Mouse (Mus musculus): ENCODE measurements around the gene Olfr1342. TPM values are rescaled to one million over a fixed set of nuclear protein-coding genes. Genes with fewer than 3 reads are reported as not detected.
A peak's percentile ranks its signal among the peaks of the same experiment; 100 is the strongest.

The Olfr1342 gene
- polyA plus RNA-seq, 1 experiment from 2014 or later = not detected

DNA sequence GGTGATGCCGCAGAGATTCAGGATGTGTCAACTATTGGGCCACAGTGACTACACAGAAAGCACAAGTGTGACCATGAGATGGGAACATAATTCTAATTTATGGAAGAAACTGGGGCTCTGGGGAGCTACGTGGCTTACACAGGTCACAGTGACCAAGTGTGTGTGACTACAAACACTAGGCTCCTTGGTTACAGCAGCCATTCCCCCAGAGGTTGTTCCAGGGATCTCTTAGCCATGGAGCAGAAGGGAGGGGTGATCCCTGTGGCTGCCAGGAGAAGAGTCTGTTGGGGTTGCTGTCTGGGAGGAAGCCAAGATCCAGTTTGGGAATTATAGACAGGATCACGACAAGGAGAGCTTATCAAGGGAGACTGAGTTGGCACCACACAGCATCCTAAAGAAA is 10.7 kb upstream of the Olfr1342 start, which contains the start of gene Olfr1341:
TSS of gene Olfr1341 (plus strand) at position 301 of the 400 bp plus-strand sequence.
- no peak within 1 kb of the TSS for H3K4me3 ChIP-seq (replicated peaks; ENCODE audit: low read length)
- ATAC-seq (ENCODE audit: low FRiP score) = no peak
- H3K9me3 ChIP-seq (ENCODE audit: control insufficient read depth, low read length) = no peaks in the 10 kb centered on the region
- no peak within 1 kb of the TSS for H3K4me2 ChIP-seq (replicated peaks)
- H3K36me3 ChIP-seq (replicated peaks; ENCODE audit: control insufficient read depth, insufficient read depth) = no peaks in the 10 kb centered on the region
- H3K4me1 ChIP-seq (replicated peaks; ENCODE audit: control insufficient read depth, insufficient read depth, low read length) = no peaks in the 10 kb centered on the region
- 79% methylated on average over 3 of the region's 3 CpGs for WGBS
- H3K9ac ChIP-seq = no peak within 1 kb of the TSS
- H3K27me3 ChIP-seq (ENCODE audit: control insufficient read depth, insufficient read depth, low read length) = no peaks in the 10 kb centered on the region
- H3K27ac ChIP-seq = no peak within 1 kb of the TSS
- no peak for DNase-seq (ENCODE audit: low spot score)

DNA sequence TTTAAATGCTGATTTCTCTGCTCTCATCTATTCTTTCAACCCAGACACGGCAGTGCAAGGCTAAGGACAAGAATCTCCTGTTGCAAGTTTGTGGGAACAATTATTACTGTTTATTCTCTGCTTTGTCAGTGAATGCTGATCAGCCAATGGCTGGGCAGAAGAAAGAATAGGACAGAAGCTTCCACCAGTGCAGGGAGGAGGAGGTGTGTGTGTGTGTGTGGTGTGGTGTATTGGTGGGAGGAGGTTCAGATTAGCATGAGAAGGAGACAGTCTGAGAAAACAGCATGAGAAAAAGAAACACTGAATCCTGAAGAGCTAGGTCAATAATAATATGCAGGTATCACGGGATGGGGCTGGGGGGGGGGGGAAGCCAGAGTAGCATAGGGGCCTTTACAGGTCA is 1.3 kb upstream of the Olfr1342 start:
- DNase-seq (ENCODE audit: low spot score) = no peak
- no peaks in the 10 kb centered on the region for H3K9me3 ChIP-seq (ENCODE audit: control insufficient read depth, low read length)
- H3K4me1 ChIP-seq (replicated peaks; ENCODE audit: control insufficient read depth, insufficient read depth, low read length) = no peaks in the 10 kb centered on the region
- no peaks in the 10 kb centered on the region for H3K36me3 ChIP-seq (replicated peaks; ENCODE audit: control insufficient read depth, insufficient read depth)
- no peaks in the 10 kb centered on the region for H3K27me3 ChIP-seq (ENCODE audit: control insufficient read depth, insufficient read depth, low read length)
- WGBS = 23% methylated on average over 2 of the region's 2 CpGs
- H3K27ac ChIP-seq = no peak overlapping the region
- H3K4me3 ChIP-seq (replicated peaks; ENCODE audit: low read length) = no peak overlapping the region
- H3K9ac ChIP-seq = no peak overlapping the region
- H3K4me2 ChIP-seq (replicated peaks) = no peak overlapping the region
- ATAC-seq (ENCODE audit: low FRiP score) = no peak

DNA sequence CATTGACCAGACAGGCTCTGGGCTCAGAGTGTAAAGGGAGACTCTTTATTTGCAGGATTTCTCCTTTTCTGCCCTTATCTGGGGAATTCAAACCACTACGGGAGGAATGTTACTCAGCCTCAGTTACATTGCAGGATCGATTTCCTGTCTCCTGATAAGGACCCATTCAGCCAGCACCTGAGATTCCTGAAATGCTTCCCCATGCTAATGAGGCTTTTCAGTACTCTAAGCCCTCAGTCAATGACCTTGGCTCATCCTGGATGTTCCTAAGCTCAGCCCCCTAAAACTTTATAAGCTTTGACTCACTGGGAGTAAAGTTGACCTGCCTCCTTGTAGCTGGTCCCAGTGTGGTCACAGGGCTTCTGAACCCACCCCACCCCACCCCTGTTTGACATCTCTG is 5.5 kb downstream of the Olfr1342 start:
- Histone ChIP-seq H3K36me3 (replicated peaks; ENCODE audit: control insufficient read depth, insufficient read depth) (no peaks in the 10 kb centered on the region), H3K4me2 (replicated peaks) (no peak overlapping the region), H3K4me1 (replicated peaks; ENCODE audit: control insufficient read depth, insufficient read depth, low read length) (no peaks in the 10 kb centered on the region), H3K27ac (no peak overlapping the region), H3K9me3 (ENCODE audit: control insufficient read depth, low read length) (no peaks in the 10 kb centered on the region), H3K9ac (no peak overlapping the region), H3K4me3 (replicated peaks; ENCODE audit: low read length) (no peak overlapping the region), H3K27me3 (ENCODE audit: control insufficient read depth, insufficient read depth, low read length) (no peaks in the 10 kb centered on the region)
- no peak for DNase-seq (ENCODE audit: low spot score)
- 74% methylated on average over 2 of the region's 2 CpGs for WGBS
- ATAC-seq (ENCODE audit: low FRiP score) = no peak

DNA sequence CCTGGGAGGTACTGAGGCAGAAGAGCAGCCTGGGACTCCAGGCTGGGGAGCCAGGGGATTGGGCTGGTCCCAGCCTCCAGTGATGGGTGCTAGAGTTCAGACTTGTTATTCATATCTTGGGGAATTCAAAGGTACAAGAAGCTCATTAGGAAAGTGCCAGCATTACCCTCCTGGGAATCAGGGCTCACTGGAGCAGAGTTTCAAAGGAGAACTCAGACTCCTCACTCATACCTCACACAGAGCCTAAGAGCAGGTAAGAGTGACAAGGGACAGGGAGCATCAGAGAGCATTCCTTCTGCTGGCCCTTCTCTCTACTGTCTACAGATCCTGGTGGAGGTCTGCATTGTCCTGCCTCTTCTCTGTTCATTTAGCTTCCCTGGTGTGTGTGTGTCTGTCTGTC is 33.9 kb downstream of the Olfr1342 start, which contains the start of gene Olfr62:
TSS of gene Olfr62 (plus strand) at position 301 of the 400 bp plus-strand sequence.
- H3K27ac ChIP-seq = no peak within 1 kb of the TSS

DNA sequence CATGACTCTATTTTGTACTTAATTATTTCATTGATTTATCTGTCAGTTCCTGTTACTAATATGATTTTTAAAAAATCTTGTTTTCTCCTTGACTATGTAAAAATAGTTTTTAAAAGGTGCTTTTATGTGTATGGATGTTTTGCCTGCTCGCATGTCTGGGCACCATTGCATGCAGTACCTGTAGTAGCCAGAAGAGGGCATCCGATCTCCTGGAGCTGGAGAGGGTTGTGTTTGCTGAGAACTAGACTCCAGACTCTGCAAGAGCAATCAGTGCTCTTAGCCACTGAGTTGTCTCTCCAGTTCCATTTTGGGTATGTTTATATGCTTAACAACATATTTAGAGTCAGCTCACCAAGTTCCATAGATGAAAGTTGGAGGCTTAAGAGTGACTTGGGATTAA is 47.3 kb downstream of the Olfr1342 start:
- H3K4me3 ChIP-seq (replicated peaks; ENCODE audit: low read length) = no peak overlapping the region
- H3K4me2 ChIP-seq (replicated peaks) = no peak overlapping the region
- no peak overlapping the region for H3K27ac ChIP-seq
- 10% methylated on average over 2 of the region's 2 CpGs for WGBS
- no peaks in the 10 kb centered on the region for H3K4me1 ChIP-seq (replicated peaks; ENCODE audit: control insufficient read depth, insufficient read depth, low read length)
- no peaks in the 10 kb centered on the region for H3K9me3 ChIP-seq (ENCODE audit: control insufficient read depth, low read length)
- H3K9ac ChIP-seq = no peak overlapping the region
- DNase-seq (ENCODE audit: low spot score) = peak; percentile 55
- ATAC-seq (ENCODE audit: low FRiP score) = no peak
- H3K27me3 ChIP-seq (ENCODE audit: control insufficient read depth, insufficient read depth, low read length) = no peaks in the 10 kb centered on the region
- no peaks in the 10 kb centered on the region for H3K36me3 ChIP-seq (replicated peaks; ENCODE audit: control insufficient read depth, insufficient read depth)

More for the DNA sequence above, 33.9 kb downstream of the Olfr1342 start, which contains the start of gene Olfr62:
- no peak for ATAC-seq (ENCODE audit: low FRiP score)
- H3K4me2 ChIP-seq (replicated peaks) = no peak within 1 kb of the TSS
- DNase-seq (ENCODE audit: low spot score) = no peak
- H3K9ac ChIP-seq = no peak within 1 kb of the TSS
- no peaks in the 10 kb centered on the region for H3K27me3 ChIP-seq (ENCODE audit: control insufficient read depth, insufficient read depth, low read length)
- H3K36me3 ChIP-seq (replicated peaks; ENCODE audit: control insufficient read depth, insufficient read depth) = no peaks in the 10 kb centered on the region
- H3K9me3 ChIP-seq (ENCODE audit: control insufficient read depth, low read length) = no peaks in the 10 kb centered on the region
- no peak within 1 kb of the TSS for H3K4me3 ChIP-seq (replicated peaks; ENCODE audit: low read length)
- H3K4me1 ChIP-seq (replicated peaks; ENCODE audit: control insufficient read depth, insufficient read depth, low read length) = no peaks in the 10 kb centered on the region

DNA sequence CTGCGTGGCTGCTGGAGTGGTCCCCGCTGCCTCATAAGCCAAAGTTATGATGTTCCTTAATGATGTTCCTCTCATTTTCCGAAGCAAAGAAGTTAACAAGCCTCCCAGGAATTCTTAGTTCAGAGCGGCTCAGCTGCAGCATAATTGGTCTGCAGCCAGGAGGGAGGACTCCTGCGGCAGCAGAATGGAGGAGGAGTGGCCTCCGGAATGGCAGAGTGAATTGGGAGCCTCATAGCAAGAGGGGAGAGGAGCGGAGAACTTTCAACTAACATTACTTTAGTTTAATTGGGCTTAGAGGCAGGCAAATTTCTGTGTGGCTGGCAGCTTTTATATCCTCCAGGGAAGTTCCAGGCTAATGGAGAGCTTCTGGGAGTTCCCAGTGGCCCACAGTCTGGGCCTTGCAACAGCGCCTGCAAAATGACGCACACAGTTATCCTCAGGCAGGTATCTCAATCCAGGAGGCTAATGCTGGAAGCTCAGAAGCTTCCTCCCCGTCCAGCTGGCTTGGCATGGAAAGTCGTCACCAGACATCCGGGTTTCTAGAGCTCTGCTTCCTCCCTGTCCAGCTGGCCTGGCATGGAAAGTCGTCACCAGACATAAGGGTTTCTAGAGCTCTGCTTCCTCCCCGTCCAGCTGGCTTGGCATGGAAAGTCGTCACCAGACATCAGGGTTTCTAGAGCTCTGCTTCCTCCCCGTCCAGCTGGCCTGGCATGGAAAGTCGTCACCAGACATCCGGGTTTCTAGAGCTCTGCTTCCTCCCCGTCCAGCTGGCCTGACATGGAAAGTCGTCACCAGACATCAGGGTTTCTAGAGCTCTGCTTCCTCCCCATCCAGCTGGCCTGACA is 50.0 kb downstream of the Olfr1342 start:
- Histone ChIP-seq H3K4me1 (replicated peaks; ENCODE audit: control insufficient read depth, insufficient read depth, low read length) (no peaks in the 10 kb centered on the region), H3K36me3 (replicated peaks; ENCODE audit: control insufficient read depth, insufficient read depth) (no peaks in the 10 kb centered on the region), H3K4me3 (replicated peaks; ENCODE audit: low read length) (no peak overlapping the region), H3K9me3 (ENCODE audit: control insufficient read depth, low read length) (no peaks in the 10 kb centered on the region), H3K27me3 (ENCODE audit: control insufficient read depth, insufficient read depth, low read length) (no peaks in the 10 kb centered on the region), H3K9ac (no peak overlapping the region), H3K27ac (no peak overlapping the region), H3K4me2 (replicated peaks) (no peak overlapping the region)
- DNase-seq (ENCODE audit: low spot score) (peak; percentile 57), ATAC-seq (ENCODE audit: low FRiP score) (peak; percentile 69)
- 46% methylated on average over 20 of the region's 20 CpGs for WGBS

Other genes starting within 250 kb of the Olfr1342 start
- 0.28 and 0.34 TPM in 2 replicates for gene Mpl, start 235.2 kb downstream of the Olfr1342 start, polyA plus RNA-seq (2014; fragmentation: Nextera tagmentation; extraction: Ambion mirVana)
- 14.3 and 15.1 TPM in 2 replicates for gene Tie1, start 202.7 kb downstream of the Olfr1342 start, polyA plus RNA-seq (2014; fragmentation: Nextera tagmentation; extraction: Ambion mirVana)
- gene 2610528J11Rik, start 165.8 kb downstream of the Olfr1342 start, polyA plus RNA-seq (2014; fragmentation: Nextera tagmentation; extraction: Ambion mirVana) = not detected in 2 replicates
- not detected in 2 replicates for gene Tmem125, start 148.7 kb downstream of the Olfr1342 start, polyA plus RNA-seq (2014; fragmentation: Nextera tagmentation; extraction: Ambion mirVana)
- 1.7 and 3.1 TPM in 2 replicates for gene Cfap57, start 72.0 kb downstream of the Olfr1342 start, polyA plus RNA-seq (2014; fragmentation: Nextera tagmentation; extraction: Ambion mirVana)
- 102 TPM in 2 replicates for gene Ebna1bp2, start 72.0 kb downstream of the Olfr1342 start, polyA plus RNA-seq (2014; fragmentation: Nextera tagmentation; extraction: Ambion mirVana)
- gene Olfr62, start 33.8 kb downstream of the Olfr1342 start, polyA plus RNA-seq (2014; fragmentation: Nextera tagmentation; extraction: Ambion mirVana) = not detected in 2 replicates
- not detected in 2 replicates for gene Olfr1341, start 10.8 kb upstream of the Olfr1342 start, polyA plus RNA-seq (2014; fragmentation: Nextera tagmentation; extraction: Ambion mirVana)
- not detected in 2 replicates for gene Olfr1340, start 27.4 kb upstream of the Olfr1342 start, polyA plus RNA-seq (2014; fragmentation: Nextera tagmentation; extraction: Ambion mirVana)
- gene Olfr1339, start 39.4 kb upstream of the Olfr1342 start, polyA plus RNA-seq (2014; fragmentation: Nextera tagmentation; extraction: Ambion mirVana) = not detected in 2 replicates
- gene Olfr1338, start 66.0 kb upstream of the Olfr1342 start, polyA plus RNA-seq (2014; fragmentation: Nextera tagmentation; extraction: Ambion mirVana) = not detected in 2 replicates
- gene Olfr1337, start 89.8 kb upstream of the Olfr1342 start, polyA plus RNA-seq (2014; fragmentation: Nextera tagmentation; extraction: Ambion mirVana) = not detected in 2 replicates
- gene Olfr1335, start 117.2 kb upstream of the Olfr1342 start, polyA plus RNA-seq (2014; fragmentation: Nextera tagmentation; extraction: Ambion mirVana) = not detected in 2 replicates
- gene Olfr1333, start 143.5 kb upstream of the Olfr1342 start, polyA plus RNA-seq (2014; fragmentation: Nextera tagmentation; extraction: Ambion mirVana) = not detected in 2 replicates
- gene Olfr1331, start 171.9 kb upstream of the Olfr1342 start, polyA plus RNA-seq (2014; fragmentation: Nextera tagmentation; extraction: Ambion mirVana) = not detected in 2 replicates
- gene Olfr1330, start 195.8 kb upstream of the Olfr1342 start, polyA plus RNA-seq (2014; fragmentation: Nextera tagmentation; extraction: Ambion mirVana) = not detected in 2 replicates
- not detected in 2 replicates for gene Olfr1329, start 224.7 kb upstream of the Olfr1342 start, polyA plus RNA-seq (2014; fragmentation: Nextera tagmentation; extraction: Ambion mirVana)
- gene Olfr1328, start 245.9 kb upstream of the Olfr1342 start, polyA plus RNA-seq (2014; fragmentation: Nextera tagmentation; extraction: Ambion mirVana) = not detected in 2 replicates

Data from hindbrain, embryonic 14.5 days (tissue).